Mouse (Mus musculus): ENCODE measurements around the gene Grtp1. TPM values are rescaled to one million over a fixed set of nuclear protein-coding genes. Genes with fewer than 3 reads are reported as not detected.

Grtp1 gene
- 10 to 100 TPM in 3 of 4 experiments, 1 to 10 TPM in 1; 9.3 to 14.1 (median 11.8) TPM for total RNA-seq (2022)

- no peak for DNase-seq (ENCODE audit: low spot score in 2 of 2)
Observed at GRCm38 (mm10) chr8:13200301-13201012, at the start of gene Grtp1. Gene Grtp1, minus strand, starts transcription at chr8:13200620.

GRCm38 (mm10) chr8:13244343-13244880 is 44.0 kb upstream of the Grtp1 start:
- DNase-seq (ENCODE audit: low spot score in 2 of 2), result no peak

DNA sequence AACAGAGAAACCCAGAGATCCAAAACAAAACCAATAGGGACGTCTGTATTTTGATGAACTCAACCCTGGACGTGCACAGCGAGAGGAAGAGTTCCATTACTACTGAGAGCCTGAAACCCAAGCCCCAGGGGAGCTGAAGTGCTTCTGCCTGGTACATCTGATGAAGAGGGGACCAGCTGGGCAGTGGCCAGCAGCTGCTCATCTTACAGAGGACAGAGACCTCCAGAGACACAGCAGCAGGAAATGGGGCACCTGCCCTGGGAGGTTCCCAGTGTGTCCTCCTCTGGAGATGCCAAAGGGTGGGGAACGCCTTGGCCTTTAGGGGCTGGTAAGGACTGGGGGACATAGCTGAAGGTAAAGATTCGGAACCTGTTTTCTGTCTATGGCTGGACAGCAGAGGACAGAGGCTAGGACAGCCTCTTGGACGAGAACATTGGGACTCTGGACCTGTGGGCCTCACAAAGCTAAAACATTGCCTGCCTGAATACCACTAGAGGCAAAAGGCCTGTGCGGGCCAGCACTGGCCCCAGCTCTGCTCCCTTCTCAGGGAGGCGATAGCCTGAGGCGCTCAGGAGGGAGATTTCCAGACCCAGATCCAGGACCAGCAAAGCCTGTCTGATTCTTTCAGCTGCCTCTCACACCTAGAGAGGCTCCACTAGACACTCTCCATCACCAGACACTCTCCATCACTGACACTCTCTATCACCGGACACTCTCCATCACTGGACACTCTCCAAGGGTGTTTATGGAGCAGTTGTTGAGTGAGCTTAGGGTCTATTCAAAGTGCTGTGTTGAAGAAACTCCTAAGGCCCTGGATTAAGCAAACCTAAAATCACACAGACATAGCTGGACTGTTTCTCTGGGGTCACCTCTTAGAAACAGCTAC is 42.8 kb upstream of the Grtp1 start:
- peak in 1 of 2 experiments; percentile 30 for DNase-seq (ENCODE audit: low spot score in 2 of 2)

GRCm38 (mm10) chr8:13240691-13241090 is 40.3 kb upstream of the Grtp1 start:
- DNase-seq (ENCODE audit: low spot score in 2 of 2), result no peak

GRCm38 (mm10) chr8:13240055-13240454 is 39.6 kb upstream of the Grtp1 start:
- DNase-seq (ENCODE audit: low spot score in 2 of 2), result no peak

GRCm38 (mm10) chr8:13234803-13235202 is 34.4 kb upstream of the Grtp1 start:
- DNase-seq (ENCODE audit: low spot score in 2 of 2), result no peak

GRCm38 (mm10) chr8:13230471-13230870 is 30.1 kb upstream of the Grtp1 start:
- DNase-seq (ENCODE audit: low spot score in 2 of 2), result no peak

GRCm38 (mm10) chr8:13229802-13230201 is 29.4 kb upstream of the Grtp1 start:
- DNase-seq (ENCODE audit: low spot score in 2 of 2), result no peak

DNA sequence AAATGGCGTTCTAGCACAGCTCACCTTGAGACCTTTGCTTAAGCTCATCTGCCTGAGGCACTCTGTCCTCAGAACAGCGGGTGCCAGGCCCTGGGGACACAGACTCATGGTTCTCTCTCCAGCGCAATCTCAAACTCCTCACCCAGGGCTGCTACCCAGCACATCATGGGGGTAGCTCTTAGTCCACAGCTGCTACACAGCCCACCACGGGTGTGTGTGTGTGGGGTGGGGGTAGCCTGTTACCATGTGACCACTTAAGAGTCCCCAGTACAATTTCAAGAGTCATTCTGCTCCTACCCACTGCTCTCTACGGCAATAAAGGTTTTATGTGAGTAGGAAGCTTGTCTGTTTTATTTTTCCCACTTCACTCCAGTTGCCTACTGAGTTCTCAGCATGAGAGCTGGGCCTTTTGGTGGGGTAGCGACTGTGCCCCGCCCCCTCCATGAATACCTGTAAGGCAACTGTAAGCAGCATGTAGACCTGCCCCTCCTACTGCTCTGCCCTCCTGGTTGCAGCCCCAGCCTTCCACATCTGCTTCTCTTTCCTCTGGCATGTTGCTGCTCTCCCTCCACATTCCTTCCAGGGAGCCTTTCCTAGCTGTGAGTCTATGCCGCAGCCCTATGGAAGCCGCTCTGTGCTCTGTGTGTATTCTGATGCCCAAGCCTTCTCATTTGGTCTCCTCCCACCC is 28.6 kb upstream of the Grtp1 start:
- DNase-seq (ENCODE audit: low spot score in 2 of 2), result no peak

DNA sequence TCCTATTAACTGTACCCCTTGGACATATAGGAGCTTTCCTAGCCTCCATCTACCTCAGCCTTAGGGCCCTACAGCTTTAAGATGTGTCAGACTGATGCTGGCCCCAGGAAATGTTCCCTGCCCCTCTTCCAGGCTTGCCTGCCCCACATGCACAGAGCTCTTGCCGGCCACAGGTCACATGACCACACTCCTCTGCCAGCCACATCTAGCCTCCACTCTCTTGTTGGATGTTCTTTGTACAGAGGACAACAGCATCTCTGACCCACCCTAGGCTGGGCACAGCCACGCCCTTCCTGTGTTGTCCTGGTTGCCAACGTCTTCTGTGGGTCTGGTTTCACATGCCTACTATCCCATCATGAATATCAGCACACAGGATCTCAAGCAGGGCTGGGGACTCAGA is 26.8 kb upstream of the Grtp1 start:
- DNase-seq (ENCODE audit: low spot score in 2 of 2), result no peak

GRCm38 (mm10) chr8:13226288-13226687 is 25.9 kb upstream of the Grtp1 start:
- no peak for DNase-seq (ENCODE audit: low spot score in 2 of 2)

GRCm38 (mm10) chr8:13224426-13224825 is 24.0 kb upstream of the Grtp1 start:
- DNase-seq (ENCODE audit: low spot score in 2 of 2), result no peak

DNA sequence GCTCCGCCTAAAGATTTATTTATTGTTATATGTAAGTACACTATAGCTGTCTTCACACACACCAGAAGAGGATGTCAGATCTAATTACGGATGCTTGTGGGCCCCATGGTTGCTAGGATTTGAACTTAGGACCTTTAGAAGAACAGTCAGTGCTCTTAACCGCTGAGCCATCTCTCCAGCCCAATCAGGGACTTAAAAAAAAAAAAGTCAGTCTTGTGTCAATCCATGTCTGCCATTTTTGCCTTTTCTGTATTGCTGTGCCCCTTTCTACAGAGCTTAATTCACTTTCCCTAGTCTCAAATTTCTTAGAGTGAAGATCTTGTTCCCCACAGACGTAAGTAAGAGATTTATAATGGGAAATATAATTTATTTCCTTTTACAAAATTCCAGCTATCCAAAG is 18.0 kb upstream of the Grtp1 start:
- no peak for DNase-seq (ENCODE audit: low spot score in 2 of 2)

DNA sequence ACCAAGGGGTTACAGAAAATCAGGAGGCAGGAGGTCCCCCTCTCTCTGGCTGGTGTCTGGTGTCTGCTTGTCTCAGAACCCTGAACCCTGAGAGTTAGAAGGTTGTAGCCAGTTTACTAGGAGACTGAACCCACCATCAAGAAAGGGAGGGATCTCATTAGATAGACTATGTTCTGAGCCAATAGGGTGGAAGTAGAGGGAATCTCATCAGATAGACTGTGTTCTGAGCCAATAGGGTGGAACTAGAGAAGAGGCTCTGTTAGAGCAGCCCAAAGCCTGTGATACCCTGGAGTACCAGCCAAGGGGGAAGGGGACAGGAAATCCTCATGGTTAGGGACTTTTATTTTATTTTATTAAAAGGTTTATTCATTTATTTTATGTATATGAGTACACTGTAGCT is 17.6 kb upstream of the Grtp1 start:
- no peak for DNase-seq (ENCODE audit: low spot score in 2 of 2)

DNA sequence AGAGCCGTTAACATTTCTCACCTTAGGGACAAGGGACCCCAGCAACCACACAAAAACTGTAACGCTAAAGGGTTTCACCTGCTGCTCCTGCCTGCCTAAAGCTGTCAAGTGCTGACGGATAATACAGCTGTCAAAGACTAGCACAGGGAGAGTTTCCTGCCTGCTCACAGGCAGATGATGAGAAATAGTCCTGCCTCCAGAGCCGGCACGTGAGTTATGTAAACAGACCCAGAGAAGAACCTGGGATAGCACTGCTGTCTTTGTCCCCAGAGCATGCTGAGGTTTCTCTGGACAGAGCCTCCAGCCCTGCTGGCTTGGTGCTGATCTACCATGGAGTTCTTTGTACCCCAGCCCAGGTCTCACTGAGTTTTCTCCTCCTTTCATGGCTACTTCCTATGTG is 16.7 kb upstream of the Grtp1 start:
- no peak for DNase-seq (ENCODE audit: low spot score in 2 of 2)

DNA sequence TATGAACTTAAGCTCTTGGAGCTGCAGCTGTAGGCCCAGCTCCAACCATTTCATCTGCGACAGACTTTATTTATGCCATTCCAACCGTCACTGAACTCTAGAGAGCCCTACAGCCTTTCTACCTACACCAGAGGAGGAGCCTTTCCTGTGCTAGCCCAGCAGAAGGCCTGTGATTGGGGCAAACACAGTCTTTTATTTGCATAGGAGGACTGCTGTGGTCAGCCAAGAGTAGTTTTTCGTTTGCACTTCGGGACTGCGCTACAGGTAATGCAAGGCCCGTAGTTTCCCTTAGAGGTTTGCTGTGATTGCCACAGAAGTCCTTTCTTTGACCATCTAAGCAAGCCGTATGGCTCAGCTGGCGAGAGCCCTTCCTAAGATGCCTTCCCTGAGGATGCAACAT is 16.0 kb upstream of the Grtp1 start:
- DNase-seq (ENCODE audit: low spot score in 2 of 2), result no peak

DNA sequence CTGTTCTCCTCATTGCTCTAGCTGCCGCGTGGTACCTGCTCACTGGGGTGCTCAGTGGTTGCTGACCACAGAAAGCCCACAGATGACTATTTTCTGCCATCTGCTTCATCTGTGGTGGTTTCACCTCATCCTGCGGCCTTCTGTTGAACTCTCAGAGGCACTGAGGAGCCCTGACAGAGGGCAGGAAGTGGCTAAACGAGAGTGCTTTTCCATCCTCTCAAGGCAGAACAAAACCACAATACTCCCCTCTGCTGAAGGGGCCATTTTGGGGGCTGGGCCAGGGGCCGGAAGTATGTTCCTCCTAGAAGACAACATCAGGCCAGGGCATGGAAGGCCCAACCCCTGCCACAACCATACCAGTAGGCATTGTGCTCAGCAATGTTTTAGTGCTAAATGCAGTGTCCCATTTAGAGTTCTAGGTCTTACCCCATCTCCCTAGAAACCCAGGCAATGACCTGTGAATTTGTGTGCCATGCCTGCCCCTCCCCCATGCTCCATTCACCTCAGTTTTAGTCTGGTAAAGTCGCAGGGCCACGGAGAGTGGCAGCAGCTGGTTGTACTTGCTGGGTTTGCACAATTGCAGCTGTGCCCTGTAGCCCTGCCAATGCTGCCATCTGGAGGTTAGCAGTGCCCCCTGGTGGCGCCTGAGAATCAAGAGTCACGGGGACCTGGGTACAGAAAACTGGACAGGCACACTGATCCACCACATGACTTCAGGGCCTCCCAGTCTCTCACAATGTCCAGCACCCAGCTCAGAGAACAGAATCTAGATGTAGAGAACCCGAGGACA is 13.3 kb upstream of the Grtp1 start:
- DNase-seq (ENCODE audit: low spot score in 2 of 2), result peak; percentile 90 to 93

DNA sequence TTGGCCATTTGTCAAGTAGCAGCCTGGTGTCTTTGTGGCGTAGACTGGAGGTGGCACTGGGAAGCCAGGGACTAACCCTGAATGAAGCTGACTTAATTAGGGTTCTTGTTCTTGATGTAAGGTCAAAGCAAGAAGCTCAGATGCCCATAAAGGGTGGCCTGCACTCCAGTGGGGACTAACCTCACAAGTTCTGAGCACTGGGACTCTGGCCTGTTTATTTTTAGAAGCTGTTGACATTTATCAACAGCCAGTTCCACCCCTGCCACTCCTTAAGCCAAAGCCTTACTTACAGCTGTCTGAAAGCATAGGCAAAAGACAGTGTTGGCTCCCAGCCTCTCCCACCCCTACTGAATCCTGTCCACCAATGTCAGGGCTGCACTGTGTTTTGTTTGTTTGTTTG is 9.3 kb upstream of the Grtp1 start:
- peak; percentile 54 to 61 for DNase-seq (ENCODE audit: low spot score in 2 of 2)

GRCm38 (mm10) chr8:13208627-13209355 is 8.4 kb upstream of the Grtp1 start:
- DNase-seq (ENCODE audit: low spot score in 2 of 2), result peak; percentile 74 to 83

DNA sequence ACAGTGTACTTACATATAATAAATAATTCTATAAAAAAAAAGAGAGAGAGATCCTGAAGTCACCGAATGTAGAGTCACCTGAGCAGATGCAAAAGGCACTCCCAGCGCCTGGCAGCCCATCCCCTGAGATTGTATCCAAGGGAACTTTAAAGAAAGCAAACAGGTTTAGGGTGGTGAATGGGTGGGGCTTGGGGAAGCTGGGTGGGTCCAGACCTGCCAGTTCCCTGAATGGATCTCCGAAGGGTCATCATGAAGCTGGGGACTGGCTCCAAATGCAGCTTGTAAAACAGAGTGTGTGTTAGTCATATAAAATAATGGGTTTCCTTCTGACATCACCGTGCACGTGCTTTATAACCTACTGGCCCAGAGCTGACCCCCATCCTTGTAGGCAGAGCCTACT is 5.9 kb upstream of the Grtp1 start:
- no peak for DNase-seq (ENCODE audit: low spot score in 2 of 2)

Measured in gastrocnemius, adult 8-10 months (tissue).